Mouse (Mus musculus) limb, embryonic 15.5 days (tissue): ENCODE results near the gene Mlh1. TPM values are rescaled to one million over a fixed set of nuclear protein-coding genes. Genes with fewer than 3 reads are reported as not detected.

Experiments
- ATAC-seq: fragments of 200-750 bp; cut with Nextera tagmentation; 2 replicates; pipeline ENCODE4 v1.8.0; 2017; ENCODE audit warnings: low read depth, moderate TSS enrichment; ENCODE audit not compliant: insufficient number of reproducible peaks, low FRiP score, low TSS enrichment
- H3K27ac ChIP-seq: fragments of 300-500 bp; sonication (generic); 2 replicates; pipeline ENCODE4 v1.5.1; 2015; ENCODE audit warnings: moderate library complexity, mild to moderate bottlenecking, inconsistent platforms
- H3K27me3 ChIP-seq: fragments of 300-500 bp; sonication (generic); 2 replicates; pipeline ENCODE4 v1.6.1; 2015; ENCODE audit warnings: inconsistent platforms
- H3K36me3 ChIP-seq: fragments of 300-500 bp; sonication (generic); 2 replicates; pipeline ENCODE4 v1.6.1; 2015; ENCODE audit warnings: inconsistent platforms
- H3K4me1 ChIP-seq: fragments of 300-500 bp; sonication (generic); 2 replicates; pipeline ENCODE4 v1.6.1; 2015; ENCODE audit warnings: inconsistent platforms
- H3K4me2 ChIP-seq: fragments of 300-500 bp; sonication (generic); 2 replicates; pipeline ENCODE4 v1.6.1; 2015; ENCODE audit warnings: mild to moderate bottlenecking, inconsistent platforms
- H3K4me3 ChIP-seq: fragments of 300-500 bp; sonication (generic); 2 replicates; pipeline ENCODE4 v1.5.1; 2015; ENCODE audit warnings: mild to moderate bottlenecking, inconsistent platforms
- H3K9ac ChIP-seq: fragments of 300-500 bp; sonication (generic); 2 replicates; pipeline ENCODE4 v1.6.1; 2015; ENCODE audit warnings: inconsistent platforms
- H3K9me3 ChIP-seq: fragments of 300-500 bp; sonication (generic); 2 replicates; pipeline ENCODE4 v1.6.1; 2016; ENCODE audit warnings: inconsistent platforms
- WGBS: fragments of 180-500 bp; shearing (Covaris S2); methylation state at CpG from one replicate; pipeline ENCODE4 v1.1.7; 2015; 5-methylcytosine and 5-hydroxymethylcytosine counted together
- polyA plus RNA-seq: library from polyadenylated mRNA; unstranded; fragments of >200 nt; fragmentation: Nextera tagmentation; extraction: Ambion mirVana; gene quantifications from 2 replicates; pipeline ENCODE4 v1.2.1, GENCODE M21; 2015

Mlh1 gene
- polyA plus RNA-seq, 1 experiment from 2014 or later: 32.2 TPM

- 74% methylated on average over 6 of the region's 6 CpGs for WGBS
- Histone ChIP-seq H3K4me3 (no peak overlapping the region), H3K9ac (no peak overlapping the region), H3K4me1 (no peaks in the 10 kb centered on the region), H3K27me3 (no peaks in the 10 kb centered on the region), H3K9me3 (no peaks in the 10 kb centered on the region), H3K27ac (no peak overlapping the region), H3K36me3 (peaks cover 18% of the 10 kb centered on the region), H3K4me2 (no peak overlapping the region)
- no peak for ATAC-seq
Measured at GRCm38 (mm10) chr9:111186861-111187260, 84.7 kb downstream of the Mlh1 start.

GRCm38 (mm10) chr9:111184929-111185328, 86.7 kb downstream of the Mlh1 start:
- H3K27me3 ChIP-seq: no peaks in the 10 kb centered on the region
- no peak overlapping the region for H3K9ac ChIP-seq
- no peak overlapping the region for H3K4me2 ChIP-seq
- H3K9me3 ChIP-seq: no peaks in the 10 kb centered on the region
- H3K4me1 ChIP-seq: no peaks in the 10 kb centered on the region
- WGBS: 69% methylated on average over 4 of the region's 4 CpGs
- H3K4me3 ChIP-seq: no peak overlapping the region
- peaks cover 7% of the 10 kb centered on the region; the same call in 1 of the 2 replicates for H3K36me3 ChIP-seq
- no peak overlapping the region for H3K27ac ChIP-seq
- ATAC-seq: no peak

- ATAC-seq: no peak
- Histone ChIP-seq H3K4me3 (no peak overlapping the region), H3K27ac (no peak overlapping the region), H3K4me2 (no peak overlapping the region), H3K9me3 (no peaks in the 10 kb centered on the region), H3K27me3 (no peaks in the 10 kb centered on the region), H3K4me1 (no peaks in the 10 kb centered on the region), H3K36me3 (0 out of 2 replicates have a peak, but pooled peaks cover 3% of the 10 kb centered on the region), H3K9ac (no peak overlapping the region)
- WGBS: 56% methylated on average over 3 of the region's 3 CpGs
Measured at GRCm38 (mm10) chr9:111182176-111182575, 89.4 kb downstream of the Mlh1 start.

GRCm38 (mm10) chr9:111178971-111179370, 92.6 kb downstream of the Mlh1 start:
- H3K4me2 ChIP-seq: no peak overlapping the region
- no peaks in the 10 kb centered on the region for H3K9me3 ChIP-seq
- 74% methylated on average over 5 of the region's 5 CpGs for WGBS
- no peak overlapping the region for H3K4me3 ChIP-seq
- H3K27ac ChIP-seq: no peak overlapping the region
- H3K27me3 ChIP-seq: no peaks in the 10 kb centered on the region
- H3K4me1 ChIP-seq: no peaks in the 10 kb centered on the region
- 0 out of 2 replicates have a peak, but pooled peaks cover 3% of the 10 kb centered on the region for H3K36me3 ChIP-seq
- no peak overlapping the region for H3K9ac ChIP-seq
- ATAC-seq: no peak

Other genes with a start within 250 kb of the Mlh1 start
- gene Ccrl2, start 214.3 kb downstream of the Mlh1 start, polyA plus RNA-seq: 1.1 and 1.2 TPM in 2 replicates
- 39.1 and 39.7 TPM in 2 replicates for gene Lrrfip2, start 154.2 kb downstream of the Mlh1 start, polyA plus RNA-seq
- gene Epm2aip1, start 138 bp upstream of the Mlh1 start, polyA plus RNA-seq: 27.9 and 30.0 TPM in 2 replicates
- gene Trank1, start 39.9 kb upstream of the Mlh1 start, polyA plus RNA-seq: 0.57 and 0.76 TPM in 2 replicates
- gene Dclk3, start 167.3 kb upstream of the Mlh1 start, polyA plus RNA-seq: 0.43 and 0.44 TPM in 2 replicates